Mouse (Mus musculus): ENCODE measurements around the gene Slamf9.

- TF ChIP-seq CTCF (IDR thresholded peaks at IDR 0.05) (no peak), EP300 (IDR thresholded peaks at IDR 0.05) (no peak)
Measured at GRCm38 (mm10) chr1:172475054-172475741, at the start of gene Slamf9.

Data from lung, postnatal 0 days (tissue).